Mouse (Mus musculus) testis, adult 2 months (tissue): ENCODE results near the gene Tmem132b.

Source experiments
- CTCF ChIP-seq: fragments of 200-500 bp; IDR thresholded peaks from 2 replicates; pipeline ENCODE4 v1.5.1; 2012; ENCODE audit warnings: low read depth, mild to moderate bottlenecking, inconsistent platforms, low read length, moderate library complexity; ENCODE audit not compliant: control insufficient read depth, insufficient read depth, insufficient replicate concordance
- POLR2A ChIP-seq: fragments of 200-500 bp; IDR thresholded peaks from 2 replicates; pipeline ENCODE4 v1.6.1; 2012; ENCODE audit warnings: low read depth, mild to moderate bottlenecking, inconsistent platforms, low read length, moderate library complexity; ENCODE audit not compliant: control insufficient read depth

DNA sequence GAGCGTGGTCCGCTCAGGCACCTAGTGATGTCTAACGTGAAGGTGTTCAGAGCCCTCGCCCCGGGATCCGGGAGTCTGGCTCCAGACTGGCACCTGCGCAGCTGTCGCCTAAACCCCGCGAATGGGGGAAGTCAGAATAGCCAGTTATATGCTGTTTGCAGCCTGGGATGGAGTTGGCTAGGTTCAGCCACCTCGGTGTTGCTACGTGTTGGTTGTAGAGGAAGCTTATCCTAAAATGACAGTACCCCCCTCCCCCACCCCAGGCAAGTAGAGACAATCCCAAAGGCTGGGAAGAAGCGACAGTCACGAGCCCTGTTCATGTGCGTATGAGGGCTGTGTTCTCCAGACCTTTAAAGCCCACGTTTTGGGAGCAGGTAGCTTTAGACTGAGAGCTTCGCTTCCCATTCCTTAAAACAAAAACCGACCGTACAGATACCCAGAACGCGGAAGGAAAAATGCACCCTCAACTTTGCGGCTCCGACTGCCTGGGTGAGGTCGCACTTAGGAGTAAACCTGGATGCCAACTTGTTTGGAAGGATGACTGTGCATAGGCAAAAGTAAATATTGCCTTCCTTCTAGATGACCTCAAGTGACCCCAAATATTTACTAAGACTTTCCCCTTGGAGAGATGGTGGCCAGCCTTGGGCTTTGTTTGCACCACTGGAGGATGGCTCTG, 1.8 kb downstream of the Tmem132b start:
- no peak for TF ChIP-seq CTCF
- TF ChIP-seq POLR2A = no peak
